Mouse (Mus musculus) spleen, adult 2 months (tissue): ENCODE data around the gene Insyn1.

Experiments used
- CTCF ChIP-seq: fragments of 200-500 bp; IDR thresholded peaks from 2 replicates; pipeline ENCODE4 v1.5.1; 2011; ENCODE audit warnings: mild to moderate bottlenecking, inconsistent platforms; ENCODE audit not compliant: insufficient read depth, insufficient read length, insufficient replicate concordance; ENCODE audit errors: extremely low read depth
- POLR2A ChIP-seq: fragments of 200-500 bp; IDR thresholded peaks from 2 replicates; pipeline ENCODE4 v1.6.1; 2011; ENCODE audit warnings: low read depth, low read length, inconsistent platforms

- TF ChIP-seq CTCF (no peak), POLR2A (no peak)
These were observed 33.5 kb upstream of the Insyn1 start for GRCm38 (mm10) chr9:58454886-58455285.
